ENCODE assay signal across 9 mouse cellular contexts in genomic region chr9:77964084-77964483, GRCm38 (mm10). TPM values are rescaled to one million over a fixed set of nuclear protein-coding genes. Genes with fewer than 3 reads are reported as not detected.
A peak's percentile ranks its signal among the peaks of the same experiment; 100 is the strongest.
DNase-seq lines count a peak whose midpoint lies in the region; ATAC-seq and TF ChIP-seq lines count a peak whose summit lies in the region.
"Had no signal": no experiment of that assay in that cellular context is flagged by ENCODE, and none has a peak within 500 bp of the region (broad histone marks: within the 10 kb centered on the region; RNA-seq: fewer than 3 reads in every experiment).

No protein-coding gene starts in this region.

- H3K4me3 ChIP-seq in embryonic facial prominence, embryonic 15.5 days (replicated peaks) = no peak overlapping the region
- no peak overlapping the region for H3K4me3 ChIP-seq in liver, postnatal 0 days (ENCODE audit: low read depth, low read length)

- H3K4me2 ChIP-seq in embryonic facial prominence, embryonic 15.5 days (replicated peaks) = no peak overlapping the region
- H3K4me2 ChIP-seq in liver, postnatal 0 days (ENCODE audit: low read depth, low read length) = no peak overlapping the region

- WGBS in embryonic facial prominence, embryonic 15.5 days = 51% methylated on average over 14 of the region's 14 CpGs
- 67% methylated on average over 14 of the region's 14 CpGs for WGBS in liver, postnatal 0 days (ENCODE audit: insufficient replicate concordance)

- peak; percentile 55 for DNase-seq in brain, embryonic 14.5 days (ENCODE audit: low read depth)
- peak; percentile 53 for DNase-seq in kidney, adult 18-20 months
- no peak for DNase-seq in liver, postnatal 0 days
- DNase-seq in adipocyte (ENCODE audit: low spot score) = no peak
- no peak for DNase-seq in urinary bladder, postnatal 4 days (ENCODE audit: low spot score in 2 of 2)
- DNase-seq in frontal cortex, adult 2 months (ENCODE audit: extremely low spot score in 1 of 2, low spot score in 1 of 2) = no peak
- no peak for DNase-seq in natural killer cell, adult 2 months (ENCODE audit: low spot score in 2 of 2)
- DNase-seq: cerebellum, adult 9-10 months had no signal

- TF ChIP-seq EP300 in liver, postnatal 0 days (IDR thresholded peaks at IDR 0.05; ENCODE audit: low read depth) = no peak

- no peak overlapping the region for H3K27ac ChIP-seq in embryonic facial prominence, embryonic 15.5 days (replicated peaks)
- no peak overlapping the region for H3K27ac ChIP-seq in liver, postnatal 0 days (ENCODE audit: low read depth)

- peaks cover 10% of the 10 kb centered on the region; the same call in 1 of the 2 replicates for H3K4me1 ChIP-seq in embryonic facial prominence, embryonic 15.5 days
- no peaks in the 10 kb centered on the region for H3K4me1 ChIP-seq in liver, postnatal 0 days (ENCODE audit: insufficient read depth)

- 0 out of 2 replicates have a peak, but pooled peaks cover 9% of the 10 kb centered on the region for H3K36me3 ChIP-seq in embryonic facial prominence, embryonic 15.5 days
- peaks cover 24% of the 10 kb centered on the region for H3K36me3 ChIP-seq in liver, postnatal 0 days (replicated peaks; ENCODE audit: insufficient read depth, low read length)

- TF ChIP-seq CTCF in brain, embryonic 14.5 days (IDR thresholded peaks at IDR 0.05; ENCODE audit: borderline replicate concordance, extremely low read depth, insufficient read depth, insufficient read length) = no peak
- TF ChIP-seq CTCF in liver, postnatal 0 days (IDR thresholded peaks at IDR 0.05; ENCODE audit: low read depth) = no peak

- no peaks in the 10 kb centered on the region for H3K27me3 ChIP-seq in embryonic facial prominence, embryonic 15.5 days
- H3K27me3 ChIP-seq in liver, postnatal 0 days (ENCODE audit: insufficient read depth, low read length) = no peaks in the 10 kb centered on the region

- ATAC-seq in embryonic facial prominence, embryonic 15.5 days (ENCODE audit: insufficient number of reproducible peaks, low FRiP score, low TSS enrichment, low read depth) = 0 out of 2 replicates have a peak, but pooled peaks have one; percentile 56
- ATAC-seq in liver, postnatal 0 days = peak; percentile 50; the same call in 1 of the 2 replicates

- TF ChIP-seq POLR2A in brain, embryonic 14.5 days (IDR thresholded peaks at IDR 0.05; ENCODE audit: borderline replicate concordance, extremely low read depth, insufficient read depth, insufficient read length, poor library complexity, severe bottlenecking) = no peak

- no peak overlapping the region for H3K9ac ChIP-seq in embryonic facial prominence, embryonic 15.5 days
- no peak overlapping the region for H3K9ac ChIP-seq in liver, postnatal 0 days (replicated peaks)

- H3K9me3 ChIP-seq in embryonic facial prominence, embryonic 15.5 days (replicated peaks) = no peaks in the 10 kb centered on the region
- no peaks in the 10 kb centered on the region for H3K9me3 ChIP-seq in liver, postnatal 0 days (ENCODE audit: low read length)

RNA-seq across cellular contexts. Expression of gene Elovl5, which starts 46.9 kb away (rescaled TPM):
- polyA plus RNA-seq in brain, embryonic 14.5 days (2012; rRNA removed) = 60.7 and 61.5 TPM in 2 replicates
- polyA plus RNA-seq in embryonic facial prominence, embryonic 15.5 days (2015; fragmentation: Nextera tagmentation; extraction: Ambion mirVana) = 57.8 and 62.8 TPM in 2 replicates
- polyA plus RNA-seq in liver, postnatal 0 days (2015; fragmentation: Nextera tagmentation; extraction: Ambion mirVana) = 107 and 112 TPM in 2 replicates
- polyA plus RNA-seq in frontal cortex, adult 2 months (2012; rRNA removed) = 97.3 and 105 TPM in 2 replicates

Comparison
In these comparisons a context has a peak if more than half of its experiments do, and no peak if none do; other contexts are left out.
1. DNase-seq: peak in brain, embryonic 14.5 days (single experiment) and kidney, adult 18-20 months (single experiment); none in liver, postnatal 0 days (single experiment), adipocyte (single experiment), urinary bladder, postnatal 4 days (0 of 2), frontal cortex, adult 2 months (0 of 2) and natural killer cell, adult 2 months (0 of 2).